Mouse (Mus musculus) hematopoietic stem cell, adult 5-6 weeks (primary cell): ENCODE results near the gene Rab26. TPM values are rescaled to one million over a fixed set of nuclear protein-coding genes. Genes with fewer than 3 reads are reported as not detected.
A peak's percentile ranks its signal among the peaks of the same experiment; 100 is the strongest.

ENCODE experiments used
- ATAC-seq, 2 experiments: fragments of 125-278 bp in 1 of 2; replicated peaks in 1 of 2; 2 replicates each; pipeline ENCODE4 v1.8.0; 2016 to 2017; ENCODE audit warnings: inconsistent platforms in 2 of 2, mild to moderate bottlenecking in 2 of 2, moderate number of reproducible peaks in 2 of 2, low read depth in 1 of 2, moderate TSS enrichment in 1 of 2; ENCODE audit not compliant: low FRiP score in 2 of 2, poor library complexity in 2 of 2, severe bottlenecking in 2 of 2, insufficient read depth in 1 of 2, low TSS enrichment in 1 of 2
- total RNA-seq: library from RNA; stranded (forward); fragments of 172-1452, 232-1000 nt; gene quantifications from 2 replicates; pipeline ENCODE4 v1.2.3, GENCODE M21; 2017

Rab26 gene
- total RNA-seq, 1 experiment from 2014 or later: not detected

- ATAC-seq: no peak
These were observed 5.5 kb downstream of the Rab26 start for GRCm38 (mm10) chr17:24528560-24528918.

- peak; percentile 94 to 96 for ATAC-seq
These were observed 6.1 kb downstream of the Rab26 start, which contains the start of gene Traf7 for GRCm38 (mm10) chr17:24527723-24528559. TSS of gene Traf7 (minus strand) at chr17:24527938.

DNA sequence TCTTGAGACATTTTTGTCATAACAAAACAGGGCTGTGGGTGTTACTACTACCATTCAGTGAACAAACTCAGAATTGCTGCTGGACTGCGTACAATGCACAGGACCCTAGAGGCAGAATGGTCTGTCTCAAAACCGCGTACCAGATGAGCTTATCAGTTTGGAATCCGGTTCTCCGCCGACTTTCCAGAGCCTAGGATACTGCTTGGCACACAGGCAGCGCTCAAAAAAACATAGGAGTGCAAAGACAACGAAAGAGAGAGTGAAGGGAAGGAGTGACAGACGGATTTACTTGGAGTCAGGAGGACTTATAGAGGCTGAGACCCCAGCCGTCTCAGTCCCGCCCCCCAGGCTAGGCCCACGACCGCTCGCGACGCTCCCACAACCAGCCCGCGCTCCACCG, 6.7 kb downstream of the Rab26 start:
- ATAC-seq: no peak

DNA sequence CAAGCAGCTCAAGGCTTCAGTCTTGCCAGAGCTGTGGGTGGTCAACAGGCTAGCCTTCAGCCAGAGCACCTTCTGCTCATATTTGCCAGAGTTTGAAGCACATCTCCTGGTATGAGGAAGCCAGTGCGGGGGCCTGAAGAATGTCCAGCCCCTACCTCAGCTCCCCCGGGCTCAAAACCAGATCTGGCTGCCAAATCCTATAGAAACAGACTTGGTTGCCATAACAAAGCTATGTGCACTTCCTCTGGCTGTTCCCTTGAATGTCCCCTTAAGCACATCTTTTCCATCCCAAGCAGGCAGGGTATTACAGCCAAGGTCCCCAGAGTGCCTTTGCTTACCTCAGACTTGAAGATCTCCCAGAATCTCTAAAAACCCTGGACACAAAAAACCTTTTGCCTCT, 9.3 kb downstream of the Rab26 start:
- ATAC-seq: no peak

GRCm38 (mm10) chr17:24520450-24520849, 13.6 kb downstream of the Rab26 start:
- ATAC-seq: no peak

- ATAC-seq: no peak
These were observed 19.4 kb downstream of the Rab26 start for GRCm38 (mm10) chr17:24514270-24515257.

GRCm38 (mm10) chr17:24513609-24514008, 20.4 kb downstream of the Rab26 start:
- peak in 1 of 2 experiments; percentile 58; a peak in 1 of 4 replicates for ATAC-seq

GRCm38 (mm10) chr17:24507806-24508460, 26.1 kb downstream of the Rab26 start:
- ATAC-seq: no peak

DNA sequence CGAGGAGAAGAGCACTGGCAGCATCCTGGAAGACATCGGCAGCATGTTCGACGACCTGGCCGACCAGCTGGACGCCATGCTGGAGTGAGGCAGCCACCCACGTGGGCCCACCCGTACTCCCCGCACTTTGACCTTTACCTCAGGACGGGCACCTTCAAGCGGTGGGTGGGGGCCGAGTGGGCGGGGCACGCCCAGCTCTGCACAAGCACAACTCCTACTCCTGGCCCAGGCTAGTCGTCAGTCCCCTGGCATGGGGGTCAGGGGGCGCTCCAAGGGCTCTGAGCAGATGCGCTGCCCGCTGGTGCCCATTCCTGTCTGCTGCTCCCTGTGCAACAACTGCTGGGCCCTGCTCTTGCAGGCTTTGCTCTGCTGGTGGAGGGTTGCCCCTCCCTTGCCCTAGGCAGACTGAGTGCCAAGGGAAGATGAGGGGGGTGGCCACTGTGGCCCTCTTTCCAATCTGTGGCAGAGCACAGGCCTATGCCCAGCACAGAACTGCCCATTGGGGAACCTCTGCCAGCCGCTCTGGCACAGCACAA, 26.8 kb downstream of the Rab26 start:
- no peak for ATAC-seq

DNA sequence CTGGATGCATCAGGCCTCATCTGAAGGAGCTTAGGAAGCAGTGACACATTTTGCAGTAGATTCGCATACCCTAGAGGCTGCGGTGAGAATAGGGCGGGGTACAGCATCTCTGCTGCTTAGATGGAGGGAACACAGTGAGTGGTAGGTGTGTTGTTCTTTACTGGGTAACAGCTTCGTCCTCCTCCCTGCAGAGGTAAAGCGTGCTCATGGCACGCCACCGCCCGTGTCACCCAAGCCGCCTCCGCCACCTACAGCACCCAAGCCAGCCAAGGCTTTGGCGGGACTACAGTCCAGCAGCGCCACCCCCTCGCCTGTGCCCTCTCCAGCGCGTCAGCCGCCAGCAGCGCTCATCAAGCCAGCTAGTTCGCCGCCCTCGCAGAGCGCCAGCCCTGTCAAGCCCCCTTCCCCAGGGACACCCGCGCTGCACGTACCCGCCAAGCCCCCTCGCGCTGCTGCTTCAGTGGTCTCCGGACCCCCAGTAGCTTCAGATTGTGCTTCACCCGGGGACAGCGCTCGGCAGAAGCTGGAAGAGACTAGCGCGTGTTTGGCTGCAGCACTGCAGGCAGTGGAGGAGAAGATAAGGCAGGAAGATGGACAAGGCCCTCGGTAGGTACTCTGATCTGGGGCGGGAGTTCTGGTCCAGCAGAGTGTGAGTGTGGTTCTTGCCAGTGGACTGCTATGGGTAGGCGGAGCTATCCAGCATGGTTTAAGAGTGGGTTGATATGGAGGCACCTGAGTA, 27.5 kb downstream of the Rab26 start:
- ATAC-seq: no peak

GRCm38 (mm10) chr17:24505286-24505955, 28.6 kb downstream of the Rab26 start:
- no peak for ATAC-seq

DNA sequence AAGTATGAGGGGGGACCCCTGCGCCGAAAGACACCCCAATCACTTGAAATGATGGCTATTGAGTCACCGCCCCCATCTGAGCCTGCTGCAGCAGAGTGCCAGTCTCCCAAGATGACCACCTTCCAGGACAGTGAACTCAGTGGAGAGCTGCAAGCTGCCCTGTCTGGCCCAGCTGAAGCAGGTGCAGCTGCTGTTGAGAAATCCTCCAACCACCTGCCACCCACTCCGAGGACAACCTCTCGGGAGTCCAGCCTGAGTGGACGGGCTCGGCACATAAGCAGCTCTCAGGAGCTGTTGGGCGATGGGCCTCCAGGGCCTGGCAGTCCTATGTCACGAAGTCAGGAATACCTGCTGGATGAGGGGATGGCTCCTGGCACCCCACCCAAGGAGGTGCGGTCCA, 29.9 kb downstream of the Rab26 start:
- ATAC-seq: no peak

- ATAC-seq: no peak
These were observed 31.8 kb downstream of the Rab26 start for GRCm38 (mm10) chr17:24502208-24502607.

GRCm38 (mm10) chr17:24496026-24496425, 38.0 kb downstream of the Rab26 start:
- no peak for ATAC-seq

DNA sequence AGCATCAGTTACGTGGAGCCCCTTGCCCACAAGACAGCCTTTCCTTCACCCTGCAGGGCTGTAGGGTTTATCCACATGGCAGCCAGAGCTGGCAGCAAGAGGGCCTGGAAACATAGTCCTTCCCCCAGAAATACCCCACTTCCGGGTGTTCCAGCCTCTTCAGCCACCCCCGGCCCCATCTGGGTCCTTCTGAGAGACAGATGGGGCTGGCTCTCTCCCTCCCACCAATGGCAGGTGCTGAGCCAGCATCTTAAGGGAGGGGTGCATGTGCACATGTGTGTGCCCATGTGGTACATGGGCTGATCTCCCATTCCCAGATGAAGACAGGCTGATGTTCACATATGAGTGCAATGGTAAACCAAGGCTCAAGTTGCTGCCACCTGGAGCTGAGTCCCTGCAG, 38.6 kb downstream of the Rab26 start:
- no peak for ATAC-seq

DNA sequence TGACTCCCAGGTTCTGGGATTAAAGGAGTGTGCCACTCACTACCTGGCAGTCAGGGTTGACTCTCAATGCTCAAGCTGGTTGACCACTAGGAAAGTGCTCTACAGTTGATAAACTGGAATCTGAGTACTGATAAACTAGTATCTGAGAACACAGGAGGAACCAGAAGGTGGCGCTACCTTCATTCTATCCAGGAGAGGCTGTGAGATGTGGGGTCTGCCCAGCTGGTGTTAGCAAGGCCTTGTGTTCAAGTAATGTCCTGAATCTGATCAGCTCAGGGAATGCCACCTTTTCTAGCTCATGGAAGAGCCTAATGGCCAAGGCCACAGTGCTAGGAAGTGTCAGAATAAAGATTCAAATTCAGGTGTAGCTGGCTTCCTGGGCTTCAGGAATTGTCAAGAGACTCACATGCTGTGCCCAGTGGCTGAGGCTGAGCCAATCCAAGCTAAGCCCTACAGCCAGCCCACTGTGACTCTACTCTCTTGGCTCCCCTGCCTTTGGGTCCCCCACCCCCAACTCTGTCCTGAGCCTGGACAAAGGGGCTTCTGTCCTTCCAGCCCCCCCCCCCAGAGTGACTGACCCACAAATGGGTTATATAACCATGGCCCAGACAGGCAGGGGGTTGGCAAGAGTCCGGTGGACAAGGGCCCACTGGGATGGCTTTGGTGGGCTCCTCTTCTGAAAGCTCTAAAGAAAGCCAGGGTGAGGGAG, 39.2 kb downstream of the Rab26 start:
- peak; percentile 49 to 56; a peak in 1 of 4 replicates for ATAC-seq
